In the genomic region with DNA sequence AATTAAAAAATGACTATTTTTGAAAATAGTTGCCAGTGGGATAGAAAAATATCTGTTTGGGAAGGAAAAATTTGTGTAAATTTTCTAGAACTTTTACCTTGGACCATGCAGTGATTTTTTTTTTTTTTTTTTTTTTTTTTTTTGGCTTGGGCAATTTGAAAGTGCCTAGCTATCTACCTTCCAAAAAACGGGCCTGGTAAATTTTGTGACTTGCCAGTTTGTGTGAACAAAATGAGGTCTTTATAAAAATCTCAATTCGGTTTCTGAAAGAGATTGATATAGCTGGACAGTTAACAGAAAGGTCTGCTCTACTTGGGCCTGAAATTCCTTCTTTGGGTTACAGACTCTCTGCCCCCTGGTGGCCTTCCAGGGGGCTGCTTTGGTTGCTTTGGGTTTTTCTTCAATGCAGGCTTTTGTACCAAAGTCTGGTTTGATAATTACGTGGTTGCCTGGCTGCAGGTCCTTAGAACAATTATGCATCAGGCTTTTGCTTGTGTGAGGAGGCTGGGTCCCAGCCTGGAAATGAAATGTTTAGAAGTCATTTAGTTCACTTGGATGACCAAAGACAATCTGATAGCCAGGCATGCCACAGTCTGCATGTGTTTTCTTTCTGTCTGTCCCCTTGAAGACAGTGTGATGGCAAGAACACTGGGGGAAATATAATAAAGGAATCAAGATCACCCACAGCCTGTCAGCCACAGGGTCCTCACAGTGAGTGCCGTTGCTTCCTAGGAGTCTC, we compare ENCODE assay signal across 10 mouse cellular contexts.
DNase-seq lines count a peak whose midpoint lies in the region; ATAC-seq lines count a peak whose summit lies in the region.
"Had no signal": no experiment of that assay in that cellular context is flagged by ENCODE, and none has a peak within 500 bp of the region (broad histone marks: within the 10 kb centered on the region; RNA-seq: fewer than 3 reads in every experiment).

No protein-coding gene starts in this region.

- 0 out of 2 replicates have a peak overlapping the region, but pooled peaks have one; percentile 13 for H3K27ac ChIP-seq in midbrain, embryonic 10.5 days (replicated peaks)
- no peak overlapping the region for H3K27ac ChIP-seq in midbrain, embryonic 16.5 days (ENCODE audit: low read length)
- no peak overlapping the region for H3K27ac ChIP-seq in neural tube, embryonic 14.5 days (ENCODE audit: low read depth, low read length)
- H3K27ac ChIP-seq: embryonic facial prominence, embryonic 15.5 days had no signal

- no peaks in the 10 kb centered on the region for H3K36me3 ChIP-seq in midbrain, embryonic 10.5 days
- H3K36me3 ChIP-seq in midbrain, embryonic 16.5 days (ENCODE audit: control insufficient read depth, insufficient read depth, low read length) = no peaks in the 10 kb centered on the region
- H3K36me3 ChIP-seq in neural tube, embryonic 14.5 days (ENCODE audit: control insufficient read depth, insufficient read depth, low read length) = no peaks in the 10 kb centered on the region
- H3K36me3 ChIP-seq: embryonic facial prominence, embryonic 15.5 days had no signal

- no peak overlapping the region for H3K4me2 ChIP-seq in midbrain, embryonic 16.5 days (ENCODE audit: low read length)
- H3K4me2 ChIP-seq in neural tube, embryonic 14.5 days (ENCODE audit: low read depth, low read length) = no peak overlapping the region
- H3K4me2 ChIP-seq: embryonic facial prominence, embryonic 15.5 days had no signal

- H3K4me3 ChIP-seq in midbrain, embryonic 10.5 days = no peak overlapping the region
- no peak overlapping the region for H3K4me3 ChIP-seq in midbrain, embryonic 16.5 days (ENCODE audit: low read depth, low read length)
- H3K4me3 ChIP-seq in neural tube, embryonic 14.5 days (ENCODE audit: low read depth, low read length) = no peak overlapping the region
- H3K4me3 ChIP-seq: embryonic facial prominence, embryonic 15.5 days; megakaryocyte, embryonic 14.5 days had no signal

- 34% methylated on average over 4 of the region's 4 CpGs for WGBS in midbrain, embryonic 10.5 days
- WGBS in midbrain, embryonic 16.5 days = 24% methylated on average over 4 of the region's 4 CpGs
- WGBS in neural tube, embryonic 14.5 days = 22% methylated on average over 4 of the region's 4 CpGs

- no peak for ATAC-seq in midbrain, embryonic 16.5 days
- ATAC-seq in neural tube, embryonic 14.5 days (ENCODE audit: low read depth) = peak; percentile 31; the same call in 1 of the 2 replicates

- H3K9ac ChIP-seq in midbrain, embryonic 16.5 days (ENCODE audit: low read depth, low read length) = no peak overlapping the region
- H3K9ac ChIP-seq in neural tube, embryonic 14.5 days (replicated peaks; ENCODE audit: low read depth, low read length) = no peak overlapping the region
- H3K9ac ChIP-seq: embryonic facial prominence, embryonic 15.5 days had no signal

- peaks cover 14% of the 10 kb centered on the region for H3K4me1 ChIP-seq in midbrain, embryonic 10.5 days
- H3K4me1 ChIP-seq in midbrain, embryonic 16.5 days (ENCODE audit: control insufficient read depth, insufficient read depth, low read length) = no peaks in the 10 kb centered on the region
- H3K4me1 ChIP-seq in neural tube, embryonic 14.5 days (ENCODE audit: control insufficient read depth, insufficient read depth, low read length) = no peaks in the 10 kb centered on the region
- H3K4me1 ChIP-seq: embryonic facial prominence, embryonic 15.5 days; megakaryocyte, embryonic 14.5 days had no signal

- peaks cover 6% of the 10 kb centered on the region; the same call in 1 of the 2 replicates for H3K27me3 ChIP-seq in midbrain, embryonic 10.5 days (ENCODE audit: low read depth, poor library complexity, severe bottlenecking)
- H3K27me3 ChIP-seq in midbrain, embryonic 16.5 days (ENCODE audit: control insufficient read depth, insufficient read depth, low read depth, low read length) = no peaks in the 10 kb centered on the region
- no peaks in the 10 kb centered on the region for H3K27me3 ChIP-seq in neural tube, embryonic 14.5 days (ENCODE audit: control insufficient read depth, insufficient read depth, low read length)
- H3K27me3 ChIP-seq: embryonic facial prominence, embryonic 15.5 days had no signal

- no peaks in the 10 kb centered on the region for H3K9me3 ChIP-seq in midbrain, embryonic 10.5 days (replicated peaks)
- H3K9me3 ChIP-seq in midbrain, embryonic 16.5 days (replicated peaks; ENCODE audit: control insufficient read depth, low read length, poor library complexity, severe bottlenecking) = no peaks in the 10 kb centered on the region
- H3K9me3 ChIP-seq in neural tube, embryonic 14.5 days (ENCODE audit: control insufficient read depth, low read length) = no peaks in the 10 kb centered on the region
- H3K9me3 ChIP-seq: embryonic facial prominence, embryonic 15.5 days; megakaryocyte, embryonic 14.5 days had no signal

- peak; percentile 57 for DNase-seq in midbrain, embryonic 10.5 days (ENCODE audit: low spot score)
- peak; percentile 71 for DNase-seq in ZHBTc4 (ENCODE audit: low read depth, low spot score)
- peak; percentile 87 for DNase-seq in embryo, embryonic 10.5 days (ENCODE audit: low spot score)
- peak; percentile 67 for DNase-seq in heart, postnatal 4 days
- DNase-seq in left cerebral cortex, adult 8-10 months (ENCODE audit: low spot score in 2 of 2) = peak; percentile 9 to 25
- DNase-seq in natural killer cell, adult 2 months (ENCODE audit: low spot score in 2 of 2) = no peak

Comparison
In these comparisons a context has a peak if more than half of its experiments do, and no peak if none do; other contexts are left out.
1. DNase-seq: peak in midbrain, embryonic 10.5 days (single experiment), ZHBTc4 (single experiment), embryo, embryonic 10.5 days (single experiment), heart, postnatal 4 days (single experiment) and left cerebral cortex, adult 8-10 months (2 of 2); none in natural killer cell, adult 2 months (0 of 2).